Mouse (Mus musculus): ENCODE measurements at regions not wholly inside any gene's neighbourhood (a gene's known extent, or its start where the extent isn't known, plus 50 kb on each side); places are given as distances from the start of the nearest gene placed in this dataset.

GRCm38 (mm10) chr11:8247535-8247934 is 416.8 kb downstream of the Tns3 start:
- Histone ChIP-seq H3K9ac (replicated peaks; ENCODE audit: low read length) (no peak overlapping the region), H3K4me2 (ENCODE audit: low read depth, low read length) (no peak overlapping the region), H3K27ac (no peak overlapping the region), H3K9me3 (ENCODE audit: low read length) (no peaks in the 10 kb centered on the region), H3K4me1 (ENCODE audit: insufficient read depth, low read length) (no peaks in the 10 kb centered on the region), H3K27me3 (ENCODE audit: insufficient read depth, low read length) (no peaks in the 10 kb centered on the region), H3K4me3 (ENCODE audit: low read length) (no peak overlapping the region), H3K36me3 (ENCODE audit: insufficient read depth, low read length) (no peaks in the 10 kb centered on the region)
- ATAC-seq = no peak
- 54% methylated on average over 5 of the region's 5 CpGs for WGBS
- TF ChIP-seq CTCF (IDR thresholded peaks at IDR 0.05; ENCODE audit: low read depth) = no peak
- DNase-seq (ENCODE audit: low spot score) = no peak

GRCm38 (mm10) chr11:8247024-8247423 is 417.3 kb downstream of the Tns3 start:
- H3K9ac ChIP-seq (replicated peaks; ENCODE audit: low read length) = no peak overlapping the region
- DNase-seq (ENCODE audit: low spot score) = no peak
- H3K27me3 ChIP-seq (ENCODE audit: insufficient read depth, low read length) = no peaks in the 10 kb centered on the region
- no peaks in the 10 kb centered on the region for H3K36me3 ChIP-seq (ENCODE audit: insufficient read depth, low read length)
- 82% methylated on average over 2 of the region's 2 CpGs for WGBS
- no peak overlapping the region for H3K4me2 ChIP-seq (ENCODE audit: low read depth, low read length)
- no peaks in the 10 kb centered on the region for H3K4me1 ChIP-seq (ENCODE audit: insufficient read depth, low read length)
- no peak for ATAC-seq
- no peak overlapping the region for H3K4me3 ChIP-seq (ENCODE audit: low read length)
- TF ChIP-seq CTCF (IDR thresholded peaks at IDR 0.05; ENCODE audit: low read depth) = no peak
- no peaks in the 10 kb centered on the region for H3K9me3 ChIP-seq (ENCODE audit: low read length)
- H3K27ac ChIP-seq = no peak overlapping the region

- Histone ChIP-seq H3K27me3 (ENCODE audit: insufficient read depth, low read length) (no peaks in the 10 kb centered on the region), H3K9me3 (ENCODE audit: low read length) (no peaks in the 10 kb centered on the region), H3K27ac (no peak overlapping the region), H3K36me3 (ENCODE audit: insufficient read depth, low read length) (no peaks in the 10 kb centered on the region), H3K4me2 (ENCODE audit: low read depth, low read length) (no peak overlapping the region), H3K4me1 (ENCODE audit: insufficient read depth, low read length) (no peaks in the 10 kb centered on the region), H3K9ac (replicated peaks; ENCODE audit: low read length) (no peak overlapping the region), H3K4me3 (ENCODE audit: low read length) (no peak overlapping the region)
- peak; percentile 78 for TF ChIP-seq CTCF (IDR thresholded peaks at IDR 0.05; ENCODE audit: low read depth)
- ATAC-seq (no peak), DNase-seq (ENCODE audit: low spot score) (peak; percentile 74)
- WGBS = 37% methylated on average over 3 of the region's 3 CpGs
Observed at GRCm38 (mm10) chr11:8245408-8246003, 418.8 kb downstream of the Tns3 start.

GRCm38 (mm10) chr11:8238498-8238897 is 425.8 kb downstream of the Tns3 start:
- Histone ChIP-seq H3K9me3 (ENCODE audit: low read length) (no peaks in the 10 kb centered on the region; the same call in 1 of the 2 replicates), H3K27ac (no peak overlapping the region), H3K4me2 (ENCODE audit: low read depth, low read length) (no peak overlapping the region), H3K9ac (replicated peaks; ENCODE audit: low read length) (no peak overlapping the region), H3K36me3 (ENCODE audit: insufficient read depth, low read length) (no peaks in the 10 kb centered on the region), H3K27me3 (ENCODE audit: insufficient read depth, low read length) (no peaks in the 10 kb centered on the region), H3K4me3 (ENCODE audit: low read length) (no peak overlapping the region), H3K4me1 (ENCODE audit: insufficient read depth, low read length) (no peaks in the 10 kb centered on the region)
- no peak for TF ChIP-seq CTCF (IDR thresholded peaks at IDR 0.05; ENCODE audit: low read depth)
- 71% methylated on average over 1 of the region's 1 CpGs for WGBS
- ATAC-seq (no peak), DNase-seq (ENCODE audit: low spot score) (no peak)

- H3K27me3 ChIP-seq (ENCODE audit: insufficient read depth, low read length) = no peaks in the 10 kb centered on the region
- WGBS = 77% methylated on average over 4 of the region's 4 CpGs
- DNase-seq (ENCODE audit: low spot score) (no peak), ATAC-seq (no peak)
- no peak overlapping the region for H3K27ac ChIP-seq
- H3K36me3 ChIP-seq (ENCODE audit: insufficient read depth, low read length) = no peaks in the 10 kb centered on the region
- no peak for TF ChIP-seq CTCF (IDR thresholded peaks at IDR 0.05; ENCODE audit: low read depth)
- H3K9me3 ChIP-seq (ENCODE audit: low read length) = no peaks in the 10 kb centered on the region; the same call in 1 of the 2 replicates
- H3K4me3 ChIP-seq (ENCODE audit: low read length) = no peak overlapping the region
- H3K4me1 ChIP-seq (ENCODE audit: insufficient read depth, low read length) = no peaks in the 10 kb centered on the region
- H3K4me2 ChIP-seq (ENCODE audit: low read depth, low read length) = no peak overlapping the region
- no peak overlapping the region for H3K9ac ChIP-seq (replicated peaks; ENCODE audit: low read length)
Observed at GRCm38 (mm10) chr11:8237556-8237955, 426.8 kb downstream of the Tns3 start.

GRCm38 (mm10) chr11:8236056-8236455 is 428.3 kb downstream of the Tns3 start:
- Histone ChIP-seq H3K27me3 (ENCODE audit: insufficient read depth, low read length) (no peaks in the 10 kb centered on the region), H3K4me1 (ENCODE audit: insufficient read depth, low read length) (no peaks in the 10 kb centered on the region), H3K4me2 (ENCODE audit: low read depth, low read length) (no peak overlapping the region), H3K9me3 (ENCODE audit: low read length) (no peaks in the 10 kb centered on the region; the same call in 1 of the 2 replicates), H3K9ac (replicated peaks; ENCODE audit: low read length) (no peak overlapping the region), H3K36me3 (ENCODE audit: insufficient read depth, low read length) (no peaks in the 10 kb centered on the region), H3K4me3 (ENCODE audit: low read length) (no peak overlapping the region), H3K27ac (no peak overlapping the region)
- DNase-seq (ENCODE audit: low spot score) (no peak), ATAC-seq (no peak)
- no peak for TF ChIP-seq CTCF (IDR thresholded peaks at IDR 0.05; ENCODE audit: low read depth)
- 79% methylated on average over 2 of the region's 2 CpGs for WGBS

GRCm38 (mm10) chr11:8232636-8233189 is 431.6 kb downstream of the Tns3 start:
- TF ChIP-seq CTCF (IDR thresholded peaks at IDR 0.05; ENCODE audit: low read depth) = no peak
- H3K4me3 ChIP-seq (ENCODE audit: low read length) = no peak overlapping the region
- 63% methylated on average over 9 of the region's 9 CpGs for WGBS
- H3K4me2 ChIP-seq (ENCODE audit: low read depth, low read length) = no peak overlapping the region
- H3K36me3 ChIP-seq (ENCODE audit: insufficient read depth, low read length) = no peaks in the 10 kb centered on the region
- ATAC-seq = no peak
- no peaks in the 10 kb centered on the region for H3K9me3 ChIP-seq (ENCODE audit: low read length)
- H3K4me1 ChIP-seq (ENCODE audit: insufficient read depth, low read length) = no peaks in the 10 kb centered on the region
- H3K27ac ChIP-seq = no peak overlapping the region
- DNase-seq (ENCODE audit: low spot score) = no peak
- H3K27me3 ChIP-seq (ENCODE audit: insufficient read depth, low read length) = no peaks in the 10 kb centered on the region
- no peak overlapping the region for H3K9ac ChIP-seq (replicated peaks; ENCODE audit: low read length)
